Mouse (Mus musculus) embryo, embryonic 11.5 days (tissue): ENCODE data around the gene Hhip.
"Not testable (repeated sequence)": the region's sequence is repeated elsewhere in the genome, so short reads cannot be mapped to it uniquely, and the experiment has no call there.

Experiments
- DNase-seq: peaks from one replicate; pipeline ENCODE4 v3.0.0-alpha.2; 2012; ENCODE audit warnings: low read depth, low spot score

Gene Hhip

DNA sequence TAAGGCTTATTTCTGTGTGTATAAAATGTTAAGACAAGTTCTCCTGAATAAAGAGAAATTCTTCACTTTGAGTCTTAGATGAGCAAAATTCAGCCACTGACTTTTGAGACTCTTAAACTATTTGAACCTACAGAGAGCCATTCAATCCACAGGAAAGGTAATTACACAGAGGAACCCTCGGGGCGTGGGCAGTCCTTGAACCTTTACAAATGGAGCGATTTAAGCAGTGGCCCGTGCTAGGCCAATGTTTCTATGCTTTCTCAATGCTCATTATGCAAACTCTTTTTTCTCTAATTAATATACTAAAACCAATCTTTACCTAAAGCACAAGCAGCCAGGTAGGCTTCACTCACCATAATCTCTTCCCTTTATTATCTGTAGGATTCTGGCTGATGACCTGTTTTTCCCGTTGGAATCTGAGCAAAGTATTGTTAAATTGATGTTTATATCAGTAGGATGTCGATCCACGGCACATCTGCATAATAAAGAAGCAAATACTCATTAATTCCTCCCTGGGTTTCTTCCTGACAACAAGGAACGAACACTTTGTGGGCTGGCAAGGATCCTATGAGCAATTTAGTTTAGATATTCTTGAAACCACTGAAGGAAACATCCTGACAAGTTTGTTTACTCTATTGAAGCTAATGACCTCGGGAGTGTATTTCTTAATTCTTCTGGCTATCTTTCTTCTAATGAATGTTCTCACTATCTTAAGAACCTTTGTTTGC is 65.5 kb downstream of the Hhip start:
- no peak for DNase-seq

- not testable (repeated sequence) for DNase-seq
Observed at GRCm38 (mm10) chr8:79991420-79991819, 66.4 kb downstream of the Hhip start.

DNA sequence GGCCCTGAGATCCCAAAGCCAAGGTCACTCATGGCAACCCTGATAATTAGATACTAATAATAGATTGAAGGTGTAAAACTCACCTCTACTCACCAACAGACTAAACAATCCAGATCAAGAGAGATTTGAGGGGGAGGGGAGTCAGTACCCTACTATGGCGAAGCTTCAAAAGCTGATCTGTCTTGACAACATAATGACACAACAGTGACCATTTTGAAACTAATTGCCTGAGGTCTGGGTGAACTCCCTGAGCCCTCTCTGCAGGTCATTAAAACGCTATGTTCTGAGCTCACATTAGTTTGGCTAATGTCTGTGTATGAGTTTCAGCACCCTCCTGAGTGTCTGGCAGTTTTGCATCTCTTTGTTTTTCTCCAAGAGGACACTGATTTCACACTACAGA is 72.9 kb downstream of the Hhip start:
- DNase-seq: no peak

DNA sequence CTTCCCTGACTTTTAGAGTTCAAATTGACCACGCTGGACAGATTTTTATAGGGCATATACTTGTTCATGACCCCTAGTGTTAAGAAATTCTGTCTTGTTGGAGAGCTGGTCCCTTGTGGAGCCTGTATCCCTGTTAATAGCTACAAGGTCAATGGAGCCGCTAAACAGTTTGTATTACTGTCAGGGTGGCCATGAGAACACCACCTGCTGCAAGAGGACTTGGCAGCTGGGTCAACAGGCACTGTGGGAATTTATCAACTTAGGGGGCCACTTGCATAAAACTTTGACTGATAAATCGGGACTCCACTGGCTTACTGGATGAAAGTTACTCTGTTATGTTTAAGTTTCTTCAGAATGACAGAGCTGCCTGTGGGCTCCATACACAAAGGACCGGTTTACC is 75.7 kb downstream of the Hhip start:
- DNase-seq: no peak

- no peak for DNase-seq
Observed at GRCm38 (mm10) chr8:79966159-79966558, 91.6 kb downstream of the Hhip start.

GRCm38 (mm10) chr8:79952857-79953256 is 104.9 kb downstream of the Hhip start:
- no peak for DNase-seq

GRCm38 (mm10) chr8:79950376-79950775 is 107.4 kb downstream of the Hhip start:
- no peak for DNase-seq

GRCm38 (mm10) chr8:79945501-79946076 is 112.2 kb downstream of the Hhip start:
- no peak for DNase-seq

- no peak for DNase-seq
Observed at GRCm38 (mm10) chr8:79941070-79941469, 116.7 kb downstream of the Hhip start.

GRCm38 (mm10) chr8:79936856-79937445 is 120.9 kb downstream of the Hhip start:
- DNase-seq: no peak

GRCm38 (mm10) chr8:79935793-79936192 is 122.0 kb downstream of the Hhip start:
- no peak for DNase-seq

- DNase-seq: no peak
Observed at GRCm38 (mm10) chr8:79929202-79929601, 128.6 kb downstream of the Hhip start.

DNA sequence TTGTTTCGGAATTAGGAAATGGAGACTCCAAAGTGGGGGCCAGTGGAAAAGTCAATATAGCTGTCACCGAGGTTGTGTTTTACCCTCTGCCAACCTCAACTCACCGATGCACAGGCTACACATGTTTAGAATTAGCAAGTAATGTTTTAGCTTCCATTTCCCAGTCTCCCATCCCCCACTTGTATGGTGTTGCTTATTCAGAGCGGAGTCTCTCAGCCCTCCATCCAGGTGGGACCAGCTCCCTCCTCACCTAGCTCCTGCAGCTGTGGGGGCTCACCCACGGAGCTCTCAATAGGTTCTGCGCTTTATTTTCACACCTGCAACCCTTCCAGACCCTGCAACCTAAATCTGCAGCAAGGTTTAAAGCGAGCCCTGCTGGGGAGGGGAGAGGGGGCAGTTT is 140.6 kb downstream of the Hhip start:
- DNase-seq: no peak
